Mouse (Mus musculus): ENCODE data around the gene Pum1. TPM values are rescaled to one million over a fixed set of nuclear protein-coding genes. Genes with fewer than 3 reads are reported as not detected.
"Not testable (repeated sequence)": the region's sequence is repeated elsewhere in the genome, so short reads cannot be mapped to it uniquely, and the experiment has no call there.

The Pum1 gene
- total RNA-seq, 2 experiments from 2014 or later = 66.0 to 66.8 TPM

DNA sequence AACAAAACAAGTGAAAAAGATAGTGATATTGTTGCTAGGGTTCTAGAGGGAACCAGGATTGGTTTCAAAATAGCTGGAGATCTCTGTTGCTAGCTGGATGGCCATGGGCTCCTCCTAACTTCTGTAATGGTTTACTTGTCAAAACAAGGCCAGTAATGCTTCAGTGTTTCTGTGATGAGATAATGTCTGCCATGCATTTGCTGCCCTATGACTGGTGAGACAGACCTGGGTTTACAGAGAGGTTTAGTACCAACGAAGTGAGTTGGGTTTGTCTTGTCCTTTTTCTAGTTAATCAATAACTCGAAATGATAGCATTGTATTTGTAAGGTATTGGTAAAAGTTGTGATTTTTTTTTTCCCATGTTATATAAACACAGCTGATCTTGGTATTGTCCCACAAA lies 4.6 kb downstream of the Pum1 start:
- intact Hi-C loops (cut with DNase I) = no loop called here
- no peak for DNase-seq

DNA sequence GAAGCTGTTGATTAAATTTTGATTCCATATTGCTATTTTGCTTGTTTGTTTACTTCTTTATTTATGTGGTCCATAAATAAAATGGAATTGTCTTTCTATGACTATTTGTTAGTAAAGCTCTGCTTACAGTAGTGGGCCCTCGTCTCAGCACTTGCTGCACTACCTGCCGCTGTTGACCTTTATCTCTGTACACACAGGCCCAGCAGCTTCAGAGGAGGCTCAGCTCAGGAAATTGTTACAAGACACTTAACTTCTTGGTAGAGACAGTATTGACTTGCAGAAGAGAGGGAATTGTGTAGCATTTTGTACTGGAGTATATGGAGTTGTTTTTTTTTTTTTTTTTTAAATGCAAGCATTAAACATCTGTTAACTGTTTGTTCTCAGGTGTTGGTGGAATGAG lies 5.4 kb downstream of the Pum1 start:
- DNase-seq = no peak
- intact Hi-C loops (cut with DNase I) = no loop called here

DNA sequence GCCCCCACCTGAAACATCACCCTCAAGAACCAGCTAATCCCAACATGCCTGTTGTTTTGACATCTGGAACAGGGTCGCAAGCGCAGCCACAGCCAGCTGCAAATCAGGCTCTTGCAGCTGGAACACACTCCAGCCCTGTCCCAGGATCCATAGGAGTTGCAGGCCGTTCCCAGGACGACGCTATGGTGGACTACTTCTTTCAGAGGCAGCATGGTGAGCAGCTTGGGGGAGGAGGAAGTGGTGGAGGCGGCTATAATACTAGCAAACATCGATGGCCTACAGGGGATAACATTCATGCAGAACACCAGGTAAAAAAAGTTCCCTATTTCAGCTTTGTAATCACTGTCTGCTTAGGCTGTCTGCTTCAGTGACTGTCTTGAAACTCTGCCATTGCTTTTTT lies 5.9 kb downstream of the Pum1 start:
- intact Hi-C loops (cut with DNase I) = no loop called here
- DNase-seq = no peak

DNA sequence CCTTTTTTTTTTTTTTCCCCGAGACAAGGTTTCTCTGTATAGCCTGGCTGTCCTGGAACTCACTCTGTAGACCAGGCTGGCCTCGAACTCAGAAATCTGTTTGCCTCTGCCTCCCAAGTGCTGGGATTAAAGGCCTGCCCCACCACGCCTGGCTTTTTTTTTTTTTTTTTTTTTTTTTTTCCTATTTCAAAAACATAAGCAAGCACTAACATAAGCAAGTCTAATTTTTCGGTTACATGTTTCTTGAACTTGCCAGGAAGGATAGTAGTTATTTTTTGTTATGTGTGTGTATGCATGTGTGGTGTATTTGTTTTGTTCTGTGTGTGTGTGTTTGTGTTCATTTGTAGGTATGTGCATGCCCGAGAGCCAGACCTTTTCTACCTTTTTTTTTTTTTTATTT lies 6.9 kb downstream of the Pum1 start:
- intact Hi-C loops (cut with DNase I) = not testable (repeated sequence)

DNA sequence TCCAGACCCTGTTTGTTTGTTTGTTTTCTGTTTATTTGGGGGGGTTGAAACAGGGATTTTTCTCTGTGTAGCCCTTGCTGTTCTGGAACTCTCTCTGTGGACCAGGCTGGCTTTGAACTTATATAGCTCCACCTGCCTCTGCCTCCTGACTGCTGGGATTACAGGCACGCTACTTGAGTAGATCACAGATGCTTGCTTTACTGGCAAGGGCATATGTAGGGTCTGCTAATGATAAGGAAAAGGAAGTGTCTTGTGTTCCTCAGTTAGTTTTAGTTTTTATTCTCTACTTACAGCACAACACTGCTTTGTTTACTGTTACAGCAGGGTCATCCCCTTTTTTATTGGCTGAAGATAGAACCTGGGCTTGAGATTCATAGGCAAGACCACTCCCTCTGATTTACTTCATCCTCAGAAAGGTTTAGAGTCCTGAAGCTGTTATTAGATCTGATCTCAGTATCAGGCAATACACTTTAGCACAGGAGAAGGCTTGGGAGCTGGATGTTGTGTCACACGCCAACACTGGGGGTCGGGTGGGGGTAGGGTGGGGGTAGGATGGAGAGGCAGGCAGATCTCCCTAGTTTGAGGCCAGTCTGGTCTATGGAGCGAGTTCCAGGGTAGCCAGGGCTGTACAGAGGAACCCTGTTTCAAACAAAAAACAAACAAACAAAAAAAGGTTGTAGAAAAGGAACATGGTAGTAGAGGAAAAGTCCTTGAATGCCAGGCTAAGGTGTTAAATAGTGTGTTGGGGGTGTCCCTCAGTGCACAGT lies 8.1 kb downstream of the Pum1 start:
- intact Hi-C loops (cut with DNase I) = no loop called here
- no peak for DNase-seq

More for the DNA sequence above, 6.9 kb downstream of the Pum1 start:
- DNase-seq = not testable (repeated sequence)

DNA sequence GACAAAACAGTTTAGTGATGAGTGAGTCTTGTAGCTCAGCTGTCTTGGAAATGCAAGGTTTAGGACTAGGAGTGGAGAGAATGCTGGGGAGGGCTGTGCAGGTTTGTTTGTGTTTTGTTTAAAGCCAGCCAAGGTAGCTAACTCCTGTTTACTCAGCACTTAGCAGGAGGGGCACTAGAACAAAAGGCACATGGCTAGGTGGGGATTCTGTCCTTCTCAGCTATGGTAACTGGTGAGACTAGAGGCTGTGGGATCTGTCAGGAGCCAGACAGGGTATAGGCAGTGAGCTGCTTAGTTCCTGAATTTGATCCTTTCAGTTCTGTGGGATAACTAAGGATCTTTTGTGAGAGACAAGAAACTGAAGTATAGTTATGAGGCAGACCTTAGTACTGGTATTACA lies 9.0 kb downstream of the Pum1 start:
- no peak for DNase-seq
- intact Hi-C loops (cut with DNase I) = no loop called here

DNA sequence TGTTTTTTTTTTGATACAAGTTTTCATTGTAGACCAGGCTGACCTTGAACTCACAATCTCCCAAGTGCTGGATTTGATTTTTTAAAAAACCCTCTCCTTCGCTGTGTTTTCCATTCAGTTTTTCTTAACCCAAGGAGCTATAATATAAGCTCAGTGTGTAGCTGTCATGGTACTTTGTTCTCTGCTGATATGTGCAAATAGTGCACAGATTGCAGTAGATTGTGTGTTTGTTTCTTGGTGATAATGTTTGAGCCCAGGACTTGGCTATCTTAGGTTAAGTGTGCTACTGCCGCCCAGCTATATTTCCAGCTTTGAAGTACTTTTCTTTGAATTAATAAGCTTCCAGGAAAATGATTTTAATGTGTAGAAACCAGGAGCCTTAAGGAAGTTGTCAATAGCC lies 13.6 kb downstream of the Pum1 start:
- intact Hi-C loops (cut with DNase I) = no loop called here
- DNase-seq = no peak

DNA sequence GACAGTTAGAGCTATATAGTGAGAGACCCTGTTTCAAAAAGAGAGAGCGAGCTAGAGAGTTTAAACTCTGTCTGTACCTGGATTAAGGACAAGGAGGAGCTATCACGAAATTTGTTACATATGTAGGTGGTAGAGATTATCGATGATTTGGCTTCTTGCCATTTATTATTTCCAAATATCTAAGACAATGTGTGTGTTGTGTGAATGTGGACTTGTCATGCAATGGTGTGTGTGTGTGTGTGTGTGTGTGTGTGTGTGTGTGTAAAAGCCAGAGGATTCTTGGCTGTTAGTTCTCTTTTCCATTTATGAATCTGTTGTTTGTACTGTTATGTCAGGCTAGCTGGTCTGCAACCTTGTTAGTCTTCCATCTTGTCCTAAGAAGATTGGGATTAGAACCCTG lies 15.0 kb downstream of the Pum1 start:
- intact Hi-C loops (cut with DNase I) = no loop called here
- DNase-seq = no peak

DNA sequence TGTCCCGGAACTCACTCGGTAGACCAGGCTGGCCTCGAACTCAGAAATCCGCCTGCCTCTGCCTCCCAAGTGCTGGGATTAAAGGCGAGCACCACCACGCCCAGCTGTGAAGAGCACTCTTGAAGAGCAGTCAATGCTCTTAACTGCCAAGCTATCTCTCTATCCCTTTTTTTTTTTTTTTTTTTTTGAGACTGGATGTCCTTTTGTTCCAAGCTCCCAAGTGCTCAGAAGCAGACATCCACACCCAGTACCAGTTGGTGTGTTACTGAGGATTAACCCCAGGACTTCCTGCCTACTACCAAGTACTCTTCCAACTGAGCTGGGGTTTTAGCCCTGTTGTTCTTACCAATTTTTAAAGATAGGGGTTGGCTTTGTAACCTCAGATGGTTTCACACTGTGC lies 17.6 kb downstream of the Pum1 start:
- intact Hi-C loops (cut with DNase I) = no loop called here
- DNase-seq = no peak

DNA sequence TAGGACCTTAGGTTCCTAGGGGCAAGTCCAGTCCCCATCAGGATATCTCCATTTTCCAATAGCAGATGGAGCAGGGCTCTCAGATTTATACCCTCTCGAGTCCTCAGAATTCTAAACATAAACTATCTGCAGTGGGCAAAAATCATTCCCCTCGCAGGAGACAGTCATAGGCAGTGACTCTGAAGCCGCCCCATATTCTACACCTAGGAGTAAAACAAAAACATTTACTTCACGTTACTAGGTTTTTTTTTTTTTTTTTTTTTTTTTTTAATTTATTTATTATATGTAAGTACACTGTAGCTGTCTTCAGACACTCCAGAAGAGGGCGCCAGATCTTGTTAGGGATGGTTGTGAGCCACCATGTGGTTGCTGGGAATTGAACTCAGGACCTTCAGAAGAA lies 19.9 kb downstream of the Pum1 start:
- intact Hi-C loops (cut with DNase I); DNase-seq: not testable (repeated sequence)

DNA sequence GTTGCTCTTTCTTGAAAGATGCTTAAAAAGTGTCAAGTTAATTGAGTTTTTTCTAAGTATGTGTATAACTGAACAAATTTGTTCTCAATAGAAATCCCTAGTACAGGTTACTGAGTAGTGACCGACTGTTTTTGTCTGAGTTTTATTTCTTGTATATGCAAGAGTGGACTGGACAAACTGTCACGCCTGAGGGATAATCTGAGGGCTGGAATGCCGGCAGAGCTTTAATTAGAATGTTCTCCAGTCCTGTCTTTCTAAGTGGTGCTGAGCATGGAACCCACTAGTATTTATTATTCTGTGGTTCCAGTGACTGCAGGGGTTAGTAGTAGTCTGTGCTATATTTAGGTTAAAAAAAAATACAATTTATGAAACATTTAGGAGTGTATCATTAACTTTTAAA lies 30.8 kb downstream of the Pum1 start:
- peak in 1 of 2 experiments; percentile 16 for DNase-seq
- intact Hi-C loops (cut with DNase I) = no loop called here

DNA sequence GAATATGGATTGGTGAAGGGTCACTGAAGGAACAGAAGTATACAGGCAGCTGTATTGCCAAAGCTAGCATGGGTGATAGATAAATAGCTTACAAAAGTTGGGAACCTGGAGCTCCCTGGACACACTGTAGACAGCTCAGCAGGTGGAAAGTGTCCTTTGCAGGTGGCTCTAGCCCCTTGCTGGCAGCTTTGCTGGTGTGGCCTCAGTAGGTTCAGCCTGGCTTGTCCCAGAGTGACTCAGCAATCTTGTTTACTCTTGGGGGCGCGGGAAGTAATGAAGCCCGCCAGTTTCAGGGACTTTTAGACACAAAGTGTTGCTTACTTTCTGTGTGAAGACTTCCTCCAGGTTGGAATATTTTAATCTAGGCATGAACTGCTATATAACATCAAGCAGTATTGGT lies 31.9 kb downstream of the Pum1 start:
- intact Hi-C loops (cut with DNase I) = no loop called here
- DNase-seq = no peak

DNA sequence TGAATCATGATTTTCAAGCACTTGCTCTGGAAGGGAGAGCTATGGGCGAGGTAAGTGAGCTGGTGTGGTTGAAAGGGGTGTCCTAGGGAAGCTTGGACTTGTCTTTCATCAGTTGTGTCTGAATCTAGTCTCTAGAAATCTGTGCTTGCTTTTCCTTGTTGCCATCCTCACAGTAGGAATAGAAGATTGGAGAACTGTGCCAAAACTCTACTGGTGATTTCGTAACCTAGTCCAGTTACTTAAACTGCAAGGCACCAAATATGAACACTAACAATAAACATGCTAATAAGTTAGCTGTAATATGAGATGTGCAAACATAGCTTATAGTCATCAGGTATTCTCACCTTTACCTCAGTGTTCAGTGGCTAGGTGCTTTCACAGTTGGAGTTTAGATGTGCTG lies 37.9 kb downstream of the Pum1 start:
- intact Hi-C loops (cut with DNase I) = no loop called here
- DNase-seq = no peak

DNA sequence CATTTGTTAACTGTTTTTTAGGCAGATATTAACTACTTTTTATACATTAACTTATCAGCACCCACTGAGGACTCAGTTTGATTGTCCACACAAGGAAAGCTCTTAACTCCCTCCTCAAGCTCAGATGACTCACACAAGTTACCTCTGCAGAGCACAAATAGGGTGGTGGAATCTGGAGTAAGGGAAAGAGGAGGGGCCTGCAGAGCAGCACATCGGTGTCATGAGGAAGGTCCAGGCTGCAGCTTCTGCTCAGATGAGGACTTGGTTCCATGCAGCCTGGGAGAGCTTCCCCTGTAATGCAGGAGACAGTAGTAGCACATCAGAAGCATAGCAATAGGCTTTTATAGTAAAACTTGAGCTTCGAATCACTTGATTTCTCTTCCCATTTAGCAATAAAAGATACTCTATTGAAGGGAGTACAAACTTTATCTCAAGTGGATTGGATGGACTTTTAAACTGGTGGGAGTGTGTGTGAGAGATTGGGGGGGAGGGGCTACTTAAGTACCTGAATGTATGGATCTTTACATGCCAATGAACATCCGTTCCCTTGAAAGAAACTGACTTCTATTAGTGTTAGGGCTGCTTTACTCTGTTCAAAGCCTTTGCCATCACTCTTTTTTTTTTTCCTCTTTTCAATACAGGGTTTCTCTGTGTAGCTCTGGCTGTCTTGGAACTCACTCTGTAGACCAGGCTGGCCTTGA lies 39.9 kb downstream of the Pum1 start:
- no peak for DNase-seq
- intact Hi-C loops (cut with DNase I) = no loop called here

DNA sequence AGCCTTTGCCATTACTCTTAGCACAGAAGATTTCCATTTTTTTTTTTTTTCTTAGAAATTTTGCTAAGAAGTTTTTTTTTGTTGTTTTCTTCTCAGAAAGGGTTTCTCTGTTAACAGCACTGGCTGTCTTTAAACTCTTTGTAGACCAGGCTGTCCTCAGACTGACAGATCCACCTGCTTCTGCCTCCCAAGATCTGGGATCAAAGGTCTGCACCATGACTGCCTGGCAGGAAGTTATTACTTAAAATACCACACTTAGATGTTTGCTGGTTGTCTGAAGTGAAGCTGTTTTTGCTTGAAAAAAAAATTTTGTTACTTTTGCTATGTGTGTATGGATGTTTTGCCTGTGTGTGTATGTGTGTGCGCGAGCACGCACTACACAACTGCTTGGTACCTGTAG lies 40.5 kb downstream of the Pum1 start:
- intact Hi-C loops (cut with DNase I) = no loop called here

DNA sequence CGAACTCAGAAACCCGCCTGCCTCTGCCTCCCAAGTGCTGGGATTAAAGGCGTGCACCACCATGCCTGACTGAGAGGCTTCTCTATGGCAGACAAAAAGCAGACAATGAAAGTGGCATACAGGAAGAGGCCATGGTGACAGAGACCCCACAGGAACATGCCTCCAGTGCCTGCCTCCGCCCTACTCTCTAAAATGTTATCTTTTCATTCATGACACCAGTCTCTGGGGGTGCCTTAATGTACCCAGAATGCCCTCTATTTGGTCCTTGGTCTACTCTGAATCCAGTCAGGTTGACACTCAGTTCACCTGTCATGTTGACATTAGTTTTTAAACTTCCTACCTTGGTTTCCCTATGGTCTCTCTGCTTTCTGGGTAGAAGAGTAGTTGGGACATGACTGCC lies 41.5 kb downstream of the Pum1 start:
- intact Hi-C loops (cut with DNase I) = no loop called here
- no peak for DNase-seq

More for the DNA sequence above, 40.5 kb downstream of the Pum1 start:
- DNase-seq = no peak

DNA sequence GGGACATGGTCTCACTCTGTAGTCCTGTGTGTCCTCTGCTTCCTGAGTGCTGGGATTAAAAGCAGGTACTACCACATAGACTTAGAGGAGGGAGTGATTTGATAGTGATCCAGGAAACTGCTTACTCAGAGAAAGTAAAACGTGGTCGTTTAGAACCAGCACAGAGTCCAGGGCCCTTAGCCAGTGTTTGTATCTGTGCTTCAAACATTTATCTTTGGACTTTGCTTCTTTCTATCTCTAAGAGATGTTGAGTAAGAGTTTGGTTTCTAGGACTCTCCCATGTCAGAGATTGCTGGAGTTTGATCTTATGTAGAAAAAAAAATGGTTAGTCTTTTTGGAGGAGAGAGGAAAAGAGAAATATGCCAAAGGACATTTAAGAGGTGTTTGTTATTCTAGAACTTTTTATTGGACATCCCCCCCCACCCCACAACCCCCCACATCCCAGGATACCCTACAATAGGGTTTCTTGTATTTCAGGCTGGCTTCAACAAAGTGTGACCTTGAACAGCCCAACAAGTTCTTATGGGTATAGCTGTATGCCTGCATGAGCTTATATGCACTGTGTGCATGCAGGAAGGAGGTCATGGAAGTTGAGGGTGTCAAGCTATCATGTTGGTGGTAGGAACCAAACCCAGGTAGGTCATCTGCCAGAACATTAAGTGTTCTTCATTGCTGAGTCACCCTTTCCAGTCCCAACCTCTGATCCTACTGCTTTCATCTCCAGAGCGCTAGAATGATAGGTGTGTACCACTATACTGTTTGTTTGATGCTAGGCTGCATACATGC lies 43.3 kb downstream of the Pum1 start:
- intact Hi-C loops (cut with DNase I) = no loop called here
- no peak for DNase-seq

DNA sequence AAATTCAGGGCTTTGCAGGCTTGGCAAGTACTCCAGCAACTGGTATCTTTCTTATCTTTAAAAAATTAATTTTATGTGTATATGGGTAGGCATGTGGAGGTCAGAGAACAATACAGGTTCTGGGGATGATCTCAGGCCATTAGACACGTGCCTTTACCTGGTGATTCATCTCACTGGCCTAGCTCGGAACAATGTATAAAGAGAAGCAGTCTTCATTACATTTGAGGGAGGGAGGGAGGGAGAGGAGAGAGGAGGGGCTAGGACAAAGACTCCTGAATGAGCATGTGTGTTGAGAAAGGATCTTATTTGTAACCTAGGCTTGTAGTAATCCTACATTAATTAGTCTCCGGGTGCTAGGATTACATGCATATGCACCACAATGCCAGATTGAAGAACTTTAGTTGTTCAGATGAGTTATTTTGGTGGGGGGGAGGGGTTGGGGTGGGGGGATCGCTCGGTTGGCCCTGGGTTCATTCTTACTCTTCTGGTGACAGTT lies 48.3 kb downstream of the Pum1 start:
- intact Hi-C loops (cut with DNase I) = no loop called here

DNA sequence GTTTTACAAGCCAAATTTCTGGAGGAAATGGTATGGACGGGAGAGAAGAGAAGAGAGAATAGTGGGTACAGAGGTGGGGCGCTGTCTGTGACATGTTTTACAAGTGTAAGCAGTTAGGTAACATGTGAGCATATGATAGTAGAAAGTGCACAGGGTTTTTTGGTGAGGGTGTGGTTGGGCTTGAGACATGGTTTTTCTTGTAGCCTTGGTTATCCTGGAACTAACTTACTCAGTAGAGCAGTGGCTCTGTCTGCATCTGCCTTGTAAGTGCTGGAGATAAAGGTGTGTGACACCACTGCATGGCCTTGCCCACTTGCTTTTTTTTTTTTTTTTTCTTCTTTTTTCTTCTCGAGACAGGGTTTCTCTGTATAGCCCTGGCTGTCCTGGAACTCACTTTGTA lies 49.2 kb downstream of the Pum1 start:
- no peak for DNase-seq
- intact Hi-C loops (cut with DNase I) = no loop called here

More for the DNA sequence above, 48.3 kb downstream of the Pum1 start:
- no peak for DNase-seq

DNA sequence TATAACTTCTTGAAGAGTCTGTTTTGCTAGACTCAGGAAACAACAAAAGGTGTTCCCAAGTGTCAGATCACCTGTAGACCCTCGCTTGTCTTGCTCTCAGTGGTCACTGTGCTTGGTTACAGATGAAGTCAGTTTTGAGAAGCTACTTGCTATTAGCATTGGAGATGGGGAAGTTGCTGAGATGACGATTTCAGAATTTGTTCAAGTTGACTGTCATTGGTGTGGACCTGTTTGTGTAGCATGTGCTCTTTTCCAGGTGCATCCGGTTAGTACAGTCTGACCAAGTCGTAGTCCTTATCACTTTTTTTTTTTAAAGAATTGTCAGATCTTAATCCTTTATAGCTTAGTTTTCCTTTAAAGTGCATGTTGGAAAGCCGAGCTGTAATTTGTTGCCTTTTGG lies 50.3 kb downstream of the Pum1 start:
- intact Hi-C loops (cut with DNase I) = no loop called here
- DNase-seq = no peak

DNA sequence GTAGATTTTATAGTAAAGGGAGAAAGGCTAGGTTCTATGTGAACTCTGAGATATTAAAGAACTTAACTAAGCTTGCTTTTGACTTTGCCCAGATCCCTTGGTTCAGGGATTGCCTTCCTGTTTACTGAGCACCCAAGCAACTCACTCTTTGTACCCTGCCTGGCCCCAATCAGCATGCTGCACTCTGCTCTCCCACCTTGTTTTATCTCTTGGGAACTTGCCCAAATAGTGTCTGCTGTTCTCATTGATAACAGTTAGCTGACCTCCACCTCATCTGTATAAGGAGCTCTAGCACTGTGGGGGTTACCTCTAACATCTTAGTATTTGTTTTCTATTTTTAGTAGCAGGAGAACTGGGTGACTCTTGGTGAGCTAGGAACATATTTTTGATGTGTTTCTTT lies 52.0 kb downstream of the Pum1 start:
- DNase-seq = peak in 1 of 2 experiments; percentile 41
- intact Hi-C loops (cut with DNase I) = no loop called here

Measured in heart, postnatal 10 days (tissue).